In the genomic region with DNA sequence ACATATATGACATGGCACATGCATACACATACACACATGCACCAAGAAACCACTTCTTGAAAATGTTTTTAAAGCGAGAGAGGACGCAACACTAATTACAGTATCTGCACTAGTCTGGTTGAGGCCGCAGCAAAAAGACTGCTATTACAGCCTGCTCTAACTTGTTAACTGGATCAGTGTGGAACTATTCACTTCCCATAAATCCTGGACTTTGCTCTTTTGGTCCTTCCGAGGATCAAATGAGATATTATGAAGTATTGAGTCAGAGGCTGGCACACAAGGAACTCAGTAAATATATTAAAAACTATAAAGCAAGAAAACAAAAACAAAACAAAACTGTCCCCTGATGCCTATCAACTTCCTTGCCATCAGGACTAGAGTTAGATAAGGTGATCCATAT, we compare ENCODE assay signal across 20 mouse cellular contexts.
"Had no signal": no experiment of that assay in that cellular context is flagged by ENCODE, and none has a peak within 500 bp of the region (broad histone marks: within the 10 kb centered on the region; RNA-seq: fewer than 3 reads in every experiment).

No protein-coding gene starts in this region.

- ATAC-seq: liver, embryonic 12.5 days had no signal

- H3K4me3 ChIP-seq: limb, embryonic 10.5 days; limb, embryonic 13.5 days; liver, embryonic 12.5 days; liver, embryonic 15.5 days; lung, embryonic 15.5 days; megakaryocyte, embryonic 14.5 days; midbrain, embryonic 10.5 days had no signal

- H3K27ac ChIP-seq: kidney, postnatal 0 days; limb, embryonic 10.5 days; limb, embryonic 13.5 days; liver, embryonic 12.5 days; liver, embryonic 15.5 days; lung, embryonic 15.5 days; midbrain, embryonic 10.5 days; stomach, postnatal 0 days had no signal

- H3K9me3 ChIP-seq: limb, embryonic 10.5 days; limb, embryonic 13.5 days; liver, embryonic 12.5 days; liver, embryonic 15.5 days; lung, embryonic 15.5 days; megakaryocyte, embryonic 14.5 days; midbrain, embryonic 10.5 days had no signal

- H3K4me2 ChIP-seq: limb, embryonic 13.5 days; liver, embryonic 12.5 days; liver, embryonic 15.5 days; lung, embryonic 15.5 days had no signal

- H3K9ac ChIP-seq: limb, embryonic 13.5 days; liver, embryonic 12.5 days; liver, embryonic 15.5 days; lung, embryonic 15.5 days had no signal

- H3K36me3 ChIP-seq: limb, embryonic 10.5 days; liver, embryonic 12.5 days; liver, embryonic 15.5 days; midbrain, embryonic 10.5 days had no signal

- H3K27me3 ChIP-seq: lung, embryonic 15.5 days had no signal

- DNase-seq: kidney, adult 2 months; kidney, postnatal 25 days; layer of hippocampus, adult 9-11 months; liver; lung, adult 18-20 months; lung, postnatal 10 days; lung, postnatal 36 days; midbrain, embryonic 14.5 days; thymus, adult 2 months; thymus, postnatal 14 days; thymus, postnatal 4 days had no signal
